Comparison of ENCODE assay signal across 8 mouse cellular contexts in the genomic region with DNA sequence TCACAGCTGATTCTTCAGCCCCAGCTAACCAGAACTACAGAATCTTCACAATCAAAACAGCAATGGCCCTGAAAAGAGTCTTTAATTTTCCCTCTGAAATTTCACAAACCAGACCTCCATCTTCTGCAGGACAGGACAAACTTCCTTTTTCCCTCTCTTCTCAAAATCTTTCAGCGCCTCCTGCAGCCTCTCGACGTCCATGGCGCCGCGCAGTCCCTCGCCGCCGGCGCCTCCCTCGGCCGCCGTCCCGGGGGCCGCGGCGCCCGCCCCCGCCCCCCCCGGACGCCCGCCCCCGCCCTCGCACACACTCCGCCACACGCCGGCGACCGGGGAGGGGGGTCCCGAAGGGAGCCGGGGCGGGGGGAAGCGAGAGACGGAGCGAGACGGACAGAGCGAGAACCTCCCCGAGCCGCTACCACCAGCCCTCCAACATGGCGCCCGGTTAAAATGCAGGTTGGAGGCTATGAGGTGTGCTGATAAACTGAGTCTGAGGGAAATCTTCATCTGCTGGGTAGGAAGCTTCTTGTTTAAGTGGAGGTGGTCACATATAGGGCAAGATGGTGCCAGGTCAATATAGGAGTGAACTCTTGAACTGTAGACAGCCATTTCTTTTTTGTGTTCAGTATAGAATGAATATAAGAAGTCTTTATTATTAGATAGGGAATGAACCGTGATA. TPM values are rescaled to one million over a fixed set of nuclear protein-coding genes. Genes with fewer than 3 reads are reported as not detected.
A peak's percentile ranks its signal among the peaks of the same experiment; 100 is the strongest.
DNase-seq lines count a peak whose midpoint lies in the region; ATAC-seq and TF ChIP-seq lines count a peak whose summit lies in the region.
"Not testable (repeated sequence)": the region's sequence is repeated elsewhere in the genome, so short reads cannot be mapped to it uniquely, and the experiment has no call there.

No protein-coding gene starts in this region.

- H3K36me3 ChIP-seq in heart, embryonic 11.5 days (ENCODE audit: control insufficient read depth, insufficient read depth, low read length); intestine, embryonic 14.5 days (ENCODE audit: control insufficient read depth, insufficient read depth, low read length); liver, adult 2 months (ENCODE audit: control insufficient read depth, insufficient read depth, low read length): not testable (repeated sequence)

- peak; percentile 69 for ATAC-seq in heart, embryonic 11.5 days (replicated peaks; ENCODE audit: insufficient number of reproducible peaks, low FRiP score, low TSS enrichment)
- peak; percentile 77 for ATAC-seq in intestine, embryonic 14.5 days (replicated peaks; ENCODE audit: low FRiP score, low TSS enrichment, low read depth)
- peak; percentile 71; the same call in 1 of the 2 replicates for ATAC-seq in megakaryocyte-erythroid progenitor cell, adult 5-6 weeks (replicated peaks; ENCODE audit: low FRiP score, low TSS enrichment, poor library complexity, severe bottlenecking)

- H3K4me3 ChIP-seq in embryonic fibroblast, embryonic 13.5 days (ENCODE audit: insufficient read depth, low read length), result peak overlapping the region; percentile 42
- peak overlapping the region; percentile 45 for H3K4me3 ChIP-seq in heart, embryonic 11.5 days (ENCODE audit: low read depth, low read length)
- H3K4me3 ChIP-seq in intestine, embryonic 14.5 days (ENCODE audit: low read depth, low read length), result peak overlapping the region; percentile 34
- peak overlapping the region; percentile 66 for H3K4me3 ChIP-seq in liver, adult 2 months (ENCODE audit: insufficient read depth, low read depth, low read length)
- peak overlapping the region; percentile 41 for H3K4me3 ChIP-seq in olfactory bulb, adult 2 months (ENCODE audit: insufficient read depth, low read depth, low read length)

- peak; percentile 31 for DNase-seq in CD4-positive helper T cell, adult 2 months (ENCODE audit: low read depth, low spot score)
- peak; percentile 30 for DNase-seq in c-Kit-positive CD71-positive TER-119-positive erythroid progenitor cells, embryonic 14.5 days (ENCODE audit: low spot score)
- peak; percentile 65 for DNase-seq in intestine, embryonic 14.5 days (ENCODE audit: low spot score)
- peak; percentile 43 for DNase-seq in liver, adult 2 months (ENCODE audit: extremely low read depth, low read depth, low spot score)

- not testable (repeated sequence) for TF ChIP-seq POLR2A in embryonic fibroblast, embryonic 13.5 days (IDR thresholded peaks at IDR 0.05; ENCODE audit: low read depth, low read length); liver, adult 2 months (IDR thresholded peaks at IDR 0.05; ENCODE audit: extremely low read depth, insufficient read depth, low read length); olfactory bulb, adult 2 months (IDR thresholded peaks at IDR 0.05; ENCODE audit: insufficient read depth, low read depth, low read length)

- H3K9ac ChIP-seq in heart, embryonic 11.5 days (ENCODE audit: low read depth, low read length), result peak overlapping the region; percentile 74
- peak overlapping the region; percentile 41 for H3K9ac ChIP-seq in intestine, embryonic 14.5 days (ENCODE audit: low read length)
- H3K9ac ChIP-seq in liver, adult 2 months (ENCODE audit: low read depth, low read length), result peak overlapping the region; percentile 72

- H3K4me2 ChIP-seq in heart, embryonic 11.5 days, result peak overlapping the region; percentile 58
- peak overlapping the region; percentile 44 for H3K4me2 ChIP-seq in intestine, embryonic 14.5 days (ENCODE audit: low read length)

- not testable (repeated sequence) for TF ChIP-seq CTCF in embryonic fibroblast, embryonic 13.5 days (IDR thresholded peaks at IDR 0.05; ENCODE audit: borderline replicate concordance, insufficient read depth, low read length); liver, adult 2 months (IDR thresholded peaks at IDR 0.05; ENCODE audit: low read depth, low read length); olfactory bulb, adult 2 months (IDR thresholded peaks at IDR 0.05; ENCODE audit: insufficient read depth, low read depth, low read length)

- peaks cover 11% of the 10 kb centered on the region; the same call in 1 of the 2 replicates for H3K79me2 ChIP-seq in liver, adult 2 months (ENCODE audit: control insufficient read depth, insufficient read depth, low read length)

- not testable (repeated sequence) for H3K9me3 ChIP-seq in heart, embryonic 11.5 days (replicated peaks; ENCODE audit: control insufficient read depth, low read length); intestine, embryonic 14.5 days (ENCODE audit: control insufficient read depth, low read length)

- WGBS in heart, embryonic 11.5 days (ENCODE audit: insufficient replicate concordance), result 2% methylated on average over 27 of the region's 42 CpGs
- WGBS in intestine, embryonic 14.5 days, result 3% methylated on average over 29 of the region's 42 CpGs
- WGBS in liver, adult 2 months, result 7% methylated on average over 37 of the region's 42 CpGs
- WGBS in olfactory bulb, adult 2 months, result under 1% methylated on average over 42 of the region's 42 CpGs

- H3K27me3 ChIP-seq in heart, embryonic 11.5 days (ENCODE audit: control insufficient read depth, insufficient read depth, low read length); intestine, embryonic 14.5 days (replicated peaks; ENCODE audit: control insufficient read depth, insufficient read depth, low read length); liver, adult 2 months (ENCODE audit: control insufficient read depth, insufficient read depth, low read length): not testable (repeated sequence)

- not testable (repeated sequence) for H3K4me1 ChIP-seq in embryonic fibroblast, embryonic 13.5 days (ENCODE audit: control insufficient read depth, insufficient read depth, low read length); heart, embryonic 11.5 days (ENCODE audit: control insufficient read depth, insufficient read depth, low read length); intestine, embryonic 14.5 days (replicated peaks; ENCODE audit: control insufficient read depth, insufficient read depth, low read length); olfactory bulb, adult 2 months (ENCODE audit: control insufficient read depth, insufficient read depth, low read length)
- H3K4me1 ChIP-seq in liver, adult 2 months (ENCODE audit: control insufficient read depth, insufficient read depth, low read length), result peaks cover 12% of the 10 kb centered on the region

- not testable (repeated sequence) for H3K27ac ChIP-seq in embryonic fibroblast, embryonic 13.5 days (ENCODE audit: insufficient read depth, low read length)
- peak overlapping the region; percentile 66 for H3K27ac ChIP-seq in heart, embryonic 11.5 days (ENCODE audit: low read depth, low read length)
- H3K27ac ChIP-seq in intestine, embryonic 14.5 days (ENCODE audit: low read depth), result peak overlapping the region; percentile 47
- peak overlapping the region; percentile 54 for H3K27ac ChIP-seq in liver, adult 2 months (replicated peaks; ENCODE audit: insufficient read depth, low read depth, low read length)
- H3K27ac ChIP-seq in olfactory bulb, adult 2 months (ENCODE audit: insufficient read depth, low read depth, low read length), result peak overlapping the region; percentile 75

RNA-seq across cellular contexts. Expression of a gene that starts 30.6 kb away (rescaled TPM):
- polyA plus RNA-seq in embryonic fibroblast, embryonic 13.5 days (2011; ENCODE audit: insufficient read length, low read depth, missing spikeins), result 47.7 and 50.0 TPM in 2 replicates
- polyA plus RNA-seq in heart, embryonic 11.5 days (2014; fragmentation: Nextera tagmentation; extraction: Ambion mirVana), result 102 and 109 TPM in 2 replicates
- polyA plus RNA-seq in intestine, embryonic 14.5 days (2014; fragmentation: Nextera tagmentation; extraction: Ambion mirVana), result 94.7 and 97.6 TPM in 2 replicates
- total RNA-seq in liver, adult 2 months (2014; rRNA removed), result 40.7 and 52.9 TPM in 2 replicates
- 25.4 and 28.3 TPM in 2 replicates for polyA plus RNA-seq in liver, adult 2 months (2012; rRNA removed)
- 28.4 and 31.9 TPM in 2 replicates for total RNA-seq in megakaryocyte-erythroid progenitor cell, adult 5-6 weeks (2014; fragmentation: Nextera tagmentation)
- 43.8 and 49.9 TPM in 2 replicates for total RNA-seq in megakaryocyte-erythroid progenitor cell, adult 5-6 weeks (2017)
- not detected in 2 replicates for polyA plus RNA-seq in olfactory bulb, adult 2 months (2012; ENCODE audit: insufficient read depth, insufficient read length, low replicate concordance, missing spikeins)

RNA-seq across cellular contexts. Expression of a gene that starts 33.3 kb away (rescaled TPM):
- 30.3 and 34.1 TPM in 2 replicates for polyA plus RNA-seq in embryonic fibroblast, embryonic 13.5 days (2011; ENCODE audit: insufficient read length, low read depth, missing spikeins)
- polyA plus RNA-seq in heart, embryonic 11.5 days (2014; fragmentation: Nextera tagmentation; extraction: Ambion mirVana), result 113 and 118 TPM in 2 replicates
- 85.3 and 95.5 TPM in 2 replicates for polyA plus RNA-seq in intestine, embryonic 14.5 days (2014; fragmentation: Nextera tagmentation; extraction: Ambion mirVana)
- total RNA-seq in liver, adult 2 months (2014; rRNA removed), result 46.2 and 47.4 TPM in 2 replicates
- polyA plus RNA-seq in liver, adult 2 months (2012; rRNA removed), result 101 and 116 TPM in 2 replicates
- 15.3 and 17.7 TPM in 2 replicates for total RNA-seq in megakaryocyte-erythroid progenitor cell, adult 5-6 weeks (2014; fragmentation: Nextera tagmentation)
- 14.0 and 15.5 TPM in 2 replicates for total RNA-seq in megakaryocyte-erythroid progenitor cell, adult 5-6 weeks (2017)
- 128 TPM in 1 of 2 replicates, not detected in the other for polyA plus RNA-seq in olfactory bulb, adult 2 months (2012; ENCODE audit: insufficient read depth, insufficient read length, low replicate concordance, missing spikeins)

RNA-seq across cellular contexts. Expression of a gene that starts 37.6 kb away (rescaled TPM):
- 9.7 and 14.8 TPM in 2 replicates for polyA plus RNA-seq in embryonic fibroblast, embryonic 13.5 days (2011; ENCODE audit: insufficient read length, low read depth, missing spikeins)
- polyA plus RNA-seq in heart, embryonic 11.5 days (2014; fragmentation: Nextera tagmentation; extraction: Ambion mirVana), result 53.1 and 58.3 TPM in 2 replicates
- polyA plus RNA-seq in intestine, embryonic 14.5 days (2014; fragmentation: Nextera tagmentation; extraction: Ambion mirVana), result 73.4 and 79.4 TPM in 2 replicates
- total RNA-seq in liver, adult 2 months (2014; rRNA removed), result 10.0 and 11.2 TPM in 2 replicates
- polyA plus RNA-seq in liver, adult 2 months (2012; rRNA removed), result 4.8 and 7.8 TPM in 2 replicates
- 72.1 and 80.1 TPM in 2 replicates for total RNA-seq in megakaryocyte-erythroid progenitor cell, adult 5-6 weeks (2014; fragmentation: Nextera tagmentation)
- total RNA-seq in megakaryocyte-erythroid progenitor cell, adult 5-6 weeks (2017), result 81.5 and 95.5 TPM in 2 replicates
- polyA plus RNA-seq in olfactory bulb, adult 2 months (2012; ENCODE audit: insufficient read depth, insufficient read length, low replicate concordance, missing spikeins), result not detected in 2 replicates

Comparison
In these comparisons a context has a peak if more than half of its experiments do, and no peak if none do; other contexts are left out.
1. RNA of a gene that starts 30.6 kb away (polyA plus RNA-seq): 102 to 109 TPM in heart, embryonic 11.5 days, 94.7 to 97.6 TPM in intestine, embryonic 14.5 days, 47.7 to 50.0 TPM in embryonic fibroblast, embryonic 13.5 days and 25.4 to 28.3 TPM in liver, adult 2 months; not detected in olfactory bulb, adult 2 months; every median in the first group is over 10 times any median in the second.
2. Peak in every context shown above with its lines, with median percentiles within 50 percentile points of each other: DNase-seq, H3K4me3 ChIP-seq, ATAC-seq and H3K9ac ChIP-seq.